Mouse (Mus musculus) kidney, embryonic 15.5 days (tissue): ENCODE measurements around the gene Ermap. TPM values are rescaled to one million over a fixed set of nuclear protein-coding genes. Genes with fewer than 3 reads are reported as not detected.

Experiments used
- ATAC-seq: fragments of 200-750 bp; cut with Nextera tagmentation; replicated peaks from 2 replicates; pipeline ENCODE4 v1.8.0; 2017; ENCODE audit warnings: moderate TSS enrichment; ENCODE audit not compliant: low FRiP score
- H3K27ac ChIP-seq: fragments of 300-500 bp; sonication (generic); 2 replicates; pipeline ENCODE4 v1.5.1; 2015; ENCODE audit warnings: mild to moderate bottlenecking, inconsistent platforms
- H3K27me3 ChIP-seq: fragments of 300-500 bp; sonication (generic); 2 replicates; pipeline ENCODE4 v1.6.1; 2015; ENCODE audit warnings: inconsistent platforms
- H3K36me3 ChIP-seq: fragments of 300-500 bp; sonication (generic); 2 replicates; pipeline ENCODE4 v1.6.1; 2015; ENCODE audit warnings: inconsistent platforms
- H3K4me1 ChIP-seq: fragments of 300-500 bp; sonication (generic); 2 replicates; pipeline ENCODE4 v1.6.1; 2015; ENCODE audit warnings: inconsistent platforms
- H3K4me2 ChIP-seq: fragments of 300-500 bp; sonication (generic); 2 replicates; pipeline ENCODE4 v1.6.1; 2015; ENCODE audit warnings: moderate library complexity, mild to moderate bottlenecking, inconsistent platforms
- H3K4me3 ChIP-seq: fragments of 300-500 bp; sonication (generic); replicated peaks from 2 replicates; pipeline ENCODE4 v1.5.1; 2015; ENCODE audit warnings: mild to moderate bottlenecking, inconsistent platforms
- H3K9ac ChIP-seq: fragments of 300-500 bp; sonication (generic); 2 replicates; pipeline ENCODE4 v1.6.1; 2015; ENCODE audit warnings: mild to moderate bottlenecking, inconsistent platforms
- H3K9me3 ChIP-seq: fragments of 300-500 bp; sonication (generic); replicated peaks from 2 replicates; pipeline ENCODE4 v1.6.1; 2016; ENCODE audit warnings: inconsistent platforms
- WGBS: fragments of 180-500 bp; shearing (Covaris S2); methylation state at CpG from one replicate; pipeline ENCODE4 v1.1.7; 2015; ENCODE audit warnings: mixed read lengths; 5-methylcytosine and 5-hydroxymethylcytosine counted together
- polyA plus RNA-seq: library from polyadenylated mRNA; unstranded; fragments of >200 nt; fragmentation: Nextera tagmentation; extraction: Ambion mirVana; gene quantifications from 2 replicates; pipeline ENCODE4 v1.2.1, GENCODE M21; 2015

The Ermap gene
- polyA plus RNA-seq, 1 experiment from 2014 or later = 6.3 TPM

- no peaks in the 10 kb centered on the region for H3K36me3 ChIP-seq
- H3K4me2 ChIP-seq = no peak overlapping the region
- H3K27ac ChIP-seq = no peak overlapping the region
- no peak overlapping the region for H3K4me3 ChIP-seq
- H3K9ac ChIP-seq = no peak overlapping the region
- 86% methylated on average over 9 of the region's 9 CpGs for WGBS
- H3K4me1 ChIP-seq = peaks cover 5% of the 10 kb centered on the region; the same call in 1 of the 2 replicates
- no peaks in the 10 kb centered on the region for H3K9me3 ChIP-seq
- H3K27me3 ChIP-seq = no peaks in the 10 kb centered on the region
- no peak for ATAC-seq
These were observed 8.4 kb downstream of the Ermap start for GRCm38 (mm10) chr4:119181456-119181855.

GRCm38 (mm10) chr4:119180133-119180707, 9.6 kb downstream of the Ermap start:
- no peaks in the 10 kb centered on the region for H3K9me3 ChIP-seq
- 46% methylated on average over 4 of the region's 4 CpGs for WGBS

GRCm38 (mm10) chr4:119178331-119178730, 11.5 kb downstream of the Ermap start:
- no peak overlapping the region for H3K4me2 ChIP-seq
- H3K4me3 ChIP-seq = no peak overlapping the region
- H3K9me3 ChIP-seq = no peaks in the 10 kb centered on the region
- H3K9ac ChIP-seq = no peak overlapping the region
- no peaks in the 10 kb centered on the region for H3K36me3 ChIP-seq
- H3K27ac ChIP-seq = no peak overlapping the region
- H3K27me3 ChIP-seq = no peaks in the 10 kb centered on the region
- ATAC-seq = no peak
- WGBS = 37% methylated on average over 18 of the region's 18 CpGs
- peaks cover 9% of the 10 kb centered on the region for H3K4me1 ChIP-seq

More at GRCm38 (mm10) chr4:119180133-119180707, 9.6 kb downstream of the Ermap start:
- Histone ChIP-seq H3K4me2 (no peak overlapping the region), H3K27me3 (no peaks in the 10 kb centered on the region), H3K27ac (no peak overlapping the region), H3K4me3 (no peak overlapping the region), H3K36me3 (no peaks in the 10 kb centered on the region), H3K9ac (no peak overlapping the region), H3K4me1 (peaks cover 5% of the 10 kb centered on the region; the same call in 1 of the 2 replicates)
- no peak for ATAC-seq

GRCm38 (mm10) chr4:119177702-119178101, 12.1 kb downstream of the Ermap start:
- Histone ChIP-seq H3K36me3 (no peaks in the 10 kb centered on the region), H3K4me1 (peaks cover 15% of the 10 kb centered on the region), H3K9ac (no peak overlapping the region), H3K4me3 (no peak overlapping the region), H3K4me2 (no peak overlapping the region), H3K9me3 (no peaks in the 10 kb centered on the region), H3K27ac (no peak overlapping the region), H3K27me3 (no peaks in the 10 kb centered on the region)
- ATAC-seq = no peak
- WGBS = 70% methylated on average over 5 of the region's 5 CpGs

- WGBS = under 1% methylated on average over 40 of the region's 40 CpGs
- Histone ChIP-seq H3K4me3 (peak within 1 kb of the TSS; percentile 88), H3K4me1 (peaks cover 19% of the 10 kb centered on the region), H3K4me2 (peak within 1 kb of the TSS; percentile 76), H3K9ac (peak within 1 kb of the TSS; percentile 91), H3K27me3 (no peaks in the 10 kb centered on the region), H3K9me3 (no peaks in the 10 kb centered on the region), H3K27ac (peak within 1 kb of the TSS; percentile 75), H3K36me3 (peaks cover 24% of the 10 kb centered on the region)
- ATAC-seq = peak; percentile 100
These were observed 15.9 kb downstream of the Ermap start, which contains the start of gene Zfp691 for GRCm38 (mm10) chr4:119173851-119174453. TSS of gene Zfp691 (minus strand) at chr4:119174195.

GRCm38 (mm10) chr4:119172919-119173650, 16.7 kb downstream of the Ermap start:
- H3K9ac ChIP-seq = peak overlapping the region; percentile 91
- no peaks in the 10 kb centered on the region for H3K27me3 ChIP-seq
- peak overlapping the region; percentile 76 for H3K4me2 ChIP-seq
- peak overlapping the region; percentile 88 for H3K4me3 ChIP-seq
- WGBS = 31% methylated on average over 18 of the region's 18 CpGs
- peaks cover 33% of the 10 kb centered on the region for H3K36me3 ChIP-seq
- no peaks in the 10 kb centered on the region for H3K9me3 ChIP-seq
- no peak for ATAC-seq
- H3K27ac ChIP-seq = peak overlapping the region; percentile 75; the same call in 1 of the 2 replicates
- H3K4me1 ChIP-seq = peaks cover 15% of the 10 kb centered on the region

GRCm38 (mm10) chr4:119167663-119168062, 22.1 kb downstream of the Ermap start:
- Histone ChIP-seq H3K9me3 (no peaks in the 10 kb centered on the region), H3K4me3 (no peak overlapping the region), H3K9ac (no peak overlapping the region), H3K27ac (no peak overlapping the region), H3K4me1 (peaks cover 3% of the 10 kb centered on the region), H3K36me3 (peaks cover 34% of the 10 kb centered on the region), H3K27me3 (no peaks in the 10 kb centered on the region), H3K4me2 (no peak overlapping the region)
- ATAC-seq = 0 out of 2 replicates have a peak, but pooled peaks have one; percentile 12
- WGBS = 3% methylated on average over 4 of the region's 4 CpGs

GRCm38 (mm10) chr4:119167068-119167467, 22.7 kb downstream of the Ermap start:
- 81% methylated on average over 4 of the region's 4 CpGs for WGBS

GRCm38 (mm10) chr4:119165916-119166315, 23.9 kb downstream of the Ermap start:
- no peak overlapping the region for H3K9ac ChIP-seq
- ATAC-seq = no peak
- no peaks in the 10 kb centered on the region for H3K4me1 ChIP-seq
- no peak overlapping the region for H3K4me3 ChIP-seq
- no peaks in the 10 kb centered on the region for H3K9me3 ChIP-seq
- H3K27ac ChIP-seq = no peak overlapping the region
- H3K4me2 ChIP-seq = no peak overlapping the region
- H3K27me3 ChIP-seq = no peaks in the 10 kb centered on the region
- 63% methylated on average over 7 of the region's 7 CpGs for WGBS
- H3K36me3 ChIP-seq = peaks cover 29% of the 10 kb centered on the region

More at GRCm38 (mm10) chr4:119167068-119167467, 22.7 kb downstream of the Ermap start:
- H3K9me3 ChIP-seq = no peaks in the 10 kb centered on the region
- ATAC-seq = no peak
- H3K27me3 ChIP-seq = no peaks in the 10 kb centered on the region
- H3K36me3 ChIP-seq = peaks cover 34% of the 10 kb centered on the region
- H3K4me2 ChIP-seq = no peak overlapping the region
- no peak overlapping the region for H3K27ac ChIP-seq
- no peak overlapping the region for H3K9ac ChIP-seq
- no peaks in the 10 kb centered on the region; the same call in 1 of the 2 replicates for H3K4me1 ChIP-seq
- no peak overlapping the region for H3K4me3 ChIP-seq

- Histone ChIP-seq H3K27me3 (no peaks in the 10 kb centered on the region), H3K4me2 (no peak overlapping the region), H3K27ac (no peak overlapping the region), H3K9ac (no peak overlapping the region), H3K9me3 (no peaks in the 10 kb centered on the region), H3K4me3 (no peak overlapping the region), H3K4me1 (no peaks in the 10 kb centered on the region), H3K36me3 (no peaks in the 10 kb centered on the region)
- WGBS = 85% methylated on average over 4 of the region's 4 CpGs
- ATAC-seq = no peak
These were observed 26.8 kb downstream of the Ermap start for GRCm38 (mm10) chr4:119162990-119163389.

- Histone ChIP-seq H3K4me2 (no peak overlapping the region), H3K4me1 (no peaks in the 10 kb centered on the region), H3K9me3 (no peaks in the 10 kb centered on the region), H3K9ac (no peak overlapping the region), H3K4me3 (no peak overlapping the region), H3K36me3 (no peaks in the 10 kb centered on the region), H3K27ac (no peak overlapping the region), H3K27me3 (no peaks in the 10 kb centered on the region)
- WGBS = 83% methylated on average over 3 of the region's 3 CpGs
- no peak for ATAC-seq
These were observed 28.5 kb downstream of the Ermap start for GRCm38 (mm10) chr4:119161358-119161757.

GRCm38 (mm10) chr4:119157891-119158290, 31.9 kb downstream of the Ermap start:
- no peaks in the 10 kb centered on the region for H3K27me3 ChIP-seq
- no peaks in the 10 kb centered on the region for H3K36me3 ChIP-seq
- WGBS = 77% methylated on average over 5 of the region's 5 CpGs
- ATAC-seq = no peak
- H3K4me3 ChIP-seq = no peak overlapping the region
- no peaks in the 10 kb centered on the region for H3K9me3 ChIP-seq
- H3K9ac ChIP-seq = no peak overlapping the region
- H3K27ac ChIP-seq = no peak overlapping the region
- no peak overlapping the region for H3K4me2 ChIP-seq
- no peaks in the 10 kb centered on the region for H3K4me1 ChIP-seq
